Mouse (Mus musculus): ENCODE measurements around the gene S100a10. TPM values are rescaled to one million over a fixed set of nuclear protein-coding genes. Genes with fewer than 3 reads are reported as not detected.

The S100a10 gene
- polyA plus RNA-seq, 1 experiment from 2014 or later, result 198 TPM

DNA sequence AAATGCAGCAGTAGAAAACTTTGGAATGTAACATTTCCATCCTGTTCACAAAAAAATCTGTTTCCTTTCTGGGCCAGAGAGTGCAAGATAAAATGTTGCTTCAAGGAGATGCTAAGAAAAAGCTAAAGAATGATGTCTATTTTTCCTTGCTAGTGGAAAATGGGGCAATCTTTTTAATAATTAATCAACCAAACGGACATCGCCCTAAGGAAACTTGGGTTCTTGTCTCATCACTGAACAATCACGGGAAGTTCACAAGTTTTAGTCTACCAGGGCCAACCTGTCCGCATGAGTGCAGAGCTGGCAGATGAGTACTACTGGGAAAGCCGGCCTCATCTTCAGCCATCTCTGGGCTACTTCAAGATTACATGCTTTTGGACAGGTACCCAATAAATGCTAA lies 34.7 kb downstream of the S100a10 start:
- no peak overlapping the region for H3K27ac ChIP-seq (ENCODE audit: low read depth, low read length)
- no peak overlapping the region for H3K4me3 ChIP-seq (ENCODE audit: low read length)
- H3K4me2 ChIP-seq (ENCODE audit: low read length), result no peak overlapping the region
- no peaks in the 10 kb centered on the region for H3K27me3 ChIP-seq (replicated peaks; ENCODE audit: control insufficient read depth, insufficient read depth, low read length)
- no peak overlapping the region for H3K9ac ChIP-seq (ENCODE audit: low read depth, low read length)
- H3K36me3 ChIP-seq (ENCODE audit: control insufficient read depth, insufficient read depth, low read length), result no peaks in the 10 kb centered on the region
- no peaks in the 10 kb centered on the region for H3K9me3 ChIP-seq (ENCODE audit: control insufficient read depth, low read length)
- no peak for ATAC-seq
- 92% methylated on average over 5 of the region's 5 CpGs for WGBS
- no peaks in the 10 kb centered on the region for H3K4me1 ChIP-seq (ENCODE audit: control insufficient read depth, insufficient read depth, low read depth, low read length)

- no peak overlapping the region for H3K4me3 ChIP-seq (ENCODE audit: low read length)
- H3K36me3 ChIP-seq (ENCODE audit: control insufficient read depth, insufficient read depth, low read length), result no peaks in the 10 kb centered on the region
- no peak overlapping the region for H3K27ac ChIP-seq (ENCODE audit: low read depth, low read length)
- H3K4me2 ChIP-seq (ENCODE audit: low read length), result no peak overlapping the region
- no peaks in the 10 kb centered on the region for H3K9me3 ChIP-seq (ENCODE audit: control insufficient read depth, low read length)
- ATAC-seq, result no peak
- no peaks in the 10 kb centered on the region for H3K4me1 ChIP-seq (ENCODE audit: control insufficient read depth, insufficient read depth, low read depth, low read length)
- 81% methylated on average over 1 of the region's 1 CpGs for WGBS
- no peak overlapping the region for H3K9ac ChIP-seq (ENCODE audit: low read depth, low read length)
- H3K27me3 ChIP-seq (replicated peaks; ENCODE audit: control insufficient read depth, insufficient read depth, low read length), result no peaks in the 10 kb centered on the region
These were observed 35.4 kb downstream of the S100a10 start for GRCm38 (mm10) chr3:93590256-93590655.

- H3K9me3 ChIP-seq (ENCODE audit: control insufficient read depth, low read length), result no peaks in the 10 kb centered on the region
- WGBS, result 94% methylated on average over 2 of the region's 2 CpGs
- no peaks in the 10 kb centered on the region for H3K27me3 ChIP-seq (replicated peaks; ENCODE audit: control insufficient read depth, insufficient read depth, low read length)
- H3K9ac ChIP-seq (ENCODE audit: low read depth, low read length), result no peak overlapping the region
- H3K36me3 ChIP-seq (ENCODE audit: control insufficient read depth, insufficient read depth, low read length), result no peaks in the 10 kb centered on the region
- no peak overlapping the region for H3K4me3 ChIP-seq (ENCODE audit: low read length)
- no peak overlapping the region for H3K4me2 ChIP-seq (ENCODE audit: low read length)
- no peaks in the 10 kb centered on the region for H3K4me1 ChIP-seq (ENCODE audit: control insufficient read depth, insufficient read depth, low read depth, low read length)
- no peak overlapping the region for H3K27ac ChIP-seq (ENCODE audit: low read depth, low read length)
- no peak for ATAC-seq
These were observed 37.2 kb downstream of the S100a10 start for GRCm38 (mm10) chr3:93592100-93592499.

DNA sequence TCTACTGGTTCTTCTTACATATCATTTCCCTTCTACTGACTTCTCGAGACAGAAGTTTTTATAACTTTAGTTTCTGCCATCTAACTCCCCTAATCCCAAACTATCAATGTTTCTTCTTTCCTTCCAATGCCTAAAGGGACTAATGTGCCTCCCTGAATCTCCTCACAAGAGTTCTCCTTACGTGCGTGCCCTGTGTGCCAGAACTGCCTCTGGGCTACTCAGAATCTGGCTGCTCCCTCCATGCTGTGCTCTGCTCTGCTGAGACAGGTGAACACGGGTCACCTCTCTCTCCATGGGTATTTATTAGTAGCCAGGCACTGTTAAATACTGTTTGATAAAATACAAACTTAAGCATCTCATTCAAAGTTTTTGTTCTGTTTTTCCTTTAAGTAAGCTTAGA lies 38.1 kb downstream of the S100a10 start:
- ATAC-seq, result no peak
- H3K4me3 ChIP-seq (ENCODE audit: low read length), result no peak overlapping the region
- no peak overlapping the region for H3K4me2 ChIP-seq (ENCODE audit: low read length)
- WGBS, result 77% methylated on average over 4 of the region's 4 CpGs
- no peak overlapping the region for H3K27ac ChIP-seq (ENCODE audit: low read depth, low read length)
- no peaks in the 10 kb centered on the region for H3K36me3 ChIP-seq (ENCODE audit: control insufficient read depth, insufficient read depth, low read length)
- H3K9ac ChIP-seq (ENCODE audit: low read depth, low read length), result no peak overlapping the region
- H3K4me1 ChIP-seq (ENCODE audit: control insufficient read depth, insufficient read depth, low read depth, low read length), result no peaks in the 10 kb centered on the region
- no peaks in the 10 kb centered on the region for H3K9me3 ChIP-seq (ENCODE audit: control insufficient read depth, low read length)
- H3K27me3 ChIP-seq (replicated peaks; ENCODE audit: control insufficient read depth, insufficient read depth, low read length), result no peaks in the 10 kb centered on the region

GRCm38 (mm10) chr3:93593512-93593911 lies 38.6 kb downstream of the S100a10 start:
- ATAC-seq, result no peak
- Histone ChIP-seq H3K9me3 (ENCODE audit: control insufficient read depth, low read length) (no peaks in the 10 kb centered on the region), H3K4me2 (ENCODE audit: low read length) (no peak overlapping the region), H3K4me1 (ENCODE audit: control insufficient read depth, insufficient read depth, low read depth, low read length) (no peaks in the 10 kb centered on the region), H3K4me3 (ENCODE audit: low read length) (no peak overlapping the region), H3K27ac (ENCODE audit: low read depth, low read length) (no peak overlapping the region), H3K27me3 (replicated peaks; ENCODE audit: control insufficient read depth, insufficient read depth, low read length) (no peaks in the 10 kb centered on the region), H3K9ac (ENCODE audit: low read depth, low read length) (no peak overlapping the region), H3K36me3 (ENCODE audit: control insufficient read depth, insufficient read depth, low read length) (no peaks in the 10 kb centered on the region)
- 64% methylated on average over 1 of the region's 1 CpGs for WGBS

GRCm38 (mm10) chr3:93596632-93597031 lies 41.8 kb downstream of the S100a10 start:
- no peak overlapping the region for H3K4me3 ChIP-seq (ENCODE audit: low read length)
- WGBS, result 93% methylated on average over 1 of the region's 1 CpGs

DNA sequence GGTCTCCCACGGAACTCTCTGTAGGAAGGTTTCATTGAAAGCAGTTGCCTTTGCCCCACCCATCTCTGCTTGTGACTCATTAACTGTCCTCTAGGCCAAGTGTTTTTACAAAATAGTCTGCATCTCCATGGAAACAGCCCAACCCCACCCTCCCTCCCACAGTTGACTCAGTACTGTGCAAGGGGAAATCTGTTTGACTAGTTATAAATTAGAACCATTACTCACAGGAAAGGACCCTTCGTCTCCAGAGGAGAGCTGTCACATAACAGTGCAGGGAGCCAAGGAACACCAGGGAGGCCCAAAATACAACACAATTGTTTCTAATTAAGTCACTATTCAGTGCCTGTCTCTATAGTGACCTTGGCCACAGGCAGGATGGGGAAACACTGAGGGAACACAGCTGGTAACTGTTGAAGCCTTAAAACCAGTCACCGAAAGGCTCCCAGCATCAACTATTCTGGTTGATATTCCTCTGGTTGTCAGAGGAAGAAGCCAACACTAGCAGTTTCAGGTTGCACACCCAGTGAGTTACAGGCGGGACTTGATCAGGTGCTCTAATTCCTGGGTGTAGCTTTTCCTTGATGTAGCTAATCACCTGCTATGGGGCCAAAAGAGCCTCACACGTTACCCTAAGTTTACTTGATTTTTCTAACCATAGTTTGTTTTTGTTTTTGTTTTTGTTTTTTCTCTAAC lies 42.5 kb downstream of the S100a10 start:
- no peaks in the 10 kb centered on the region for H3K9me3 ChIP-seq (ENCODE audit: control insufficient read depth, low read length)
- 20% methylated on average over 5 of the region's 5 CpGs for WGBS
- ATAC-seq, result peak; percentile 93
- H3K4me2 ChIP-seq (ENCODE audit: low read length), result no peak overlapping the region
- H3K27ac ChIP-seq (ENCODE audit: low read depth, low read length), result no peak overlapping the region
- no peak overlapping the region for H3K4me3 ChIP-seq (ENCODE audit: low read length)
- no peaks in the 10 kb centered on the region for H3K27me3 ChIP-seq (replicated peaks; ENCODE audit: control insufficient read depth, insufficient read depth, low read length)
- no peak overlapping the region for H3K9ac ChIP-seq (ENCODE audit: low read depth, low read length)
- no peaks in the 10 kb centered on the region for H3K36me3 ChIP-seq (ENCODE audit: control insufficient read depth, insufficient read depth, low read length)
- H3K4me1 ChIP-seq (ENCODE audit: control insufficient read depth, insufficient read depth, low read depth, low read length), result no peaks in the 10 kb centered on the region

More at GRCm38 (mm10) chr3:93596632-93597031, 41.8 kb downstream of the S100a10 start:
- Histone ChIP-seq H3K27me3 (replicated peaks; ENCODE audit: control insufficient read depth, insufficient read depth, low read length) (no peaks in the 10 kb centered on the region), H3K4me1 (ENCODE audit: control insufficient read depth, insufficient read depth, low read depth, low read length) (no peaks in the 10 kb centered on the region), H3K27ac (ENCODE audit: low read depth, low read length) (no peak overlapping the region), H3K9ac (ENCODE audit: low read depth, low read length) (no peak overlapping the region), H3K9me3 (ENCODE audit: control insufficient read depth, low read length) (no peaks in the 10 kb centered on the region), H3K36me3 (ENCODE audit: control insufficient read depth, insufficient read depth, low read length) (no peaks in the 10 kb centered on the region), H3K4me2 (ENCODE audit: low read length) (no peak overlapping the region)
- ATAC-seq, result no peak

GRCm38 (mm10) chr3:93597970-93598369 lies 43.1 kb downstream of the S100a10 start:
- Histone ChIP-seq H3K9ac (ENCODE audit: low read depth, low read length) (no peak overlapping the region), H3K27ac (ENCODE audit: low read depth, low read length) (no peak overlapping the region), H3K4me3 (ENCODE audit: low read length) (no peak overlapping the region), H3K36me3 (ENCODE audit: control insufficient read depth, insufficient read depth, low read length) (no peaks in the 10 kb centered on the region), H3K4me2 (ENCODE audit: low read length) (no peak overlapping the region), H3K4me1 (ENCODE audit: control insufficient read depth, insufficient read depth, low read depth, low read length) (no peaks in the 10 kb centered on the region), H3K9me3 (ENCODE audit: control insufficient read depth, low read length) (no peaks in the 10 kb centered on the region), H3K27me3 (replicated peaks; ENCODE audit: control insufficient read depth, insufficient read depth, low read length) (no peaks in the 10 kb centered on the region)
- 83% methylated on average over 7 of the region's 7 CpGs for WGBS
- no peak for ATAC-seq

DNA sequence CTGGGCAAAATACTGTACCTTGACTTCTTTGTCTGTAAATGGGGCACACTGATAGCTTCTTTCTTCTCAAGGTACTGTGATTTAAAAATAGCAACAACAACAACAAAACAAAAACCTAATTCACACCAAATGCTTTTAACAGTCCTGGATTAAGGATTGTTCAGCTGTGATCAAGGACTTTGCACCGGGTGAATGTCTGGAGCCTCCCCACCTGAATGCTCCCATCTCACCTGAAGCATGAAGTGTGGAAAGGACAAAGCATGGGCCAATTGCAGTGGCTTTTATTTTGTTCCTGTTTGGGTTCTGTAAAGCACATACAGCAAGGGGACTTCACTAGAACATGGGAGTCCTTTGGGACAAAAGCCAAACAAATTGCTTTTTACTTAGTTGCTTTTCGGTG lies 45.3 kb downstream of the S100a10 start:
- H3K4me3 ChIP-seq (ENCODE audit: low read length), result no peak overlapping the region
- H3K27ac ChIP-seq (ENCODE audit: low read depth, low read length), result no peak overlapping the region
- no peak overlapping the region for H3K9ac ChIP-seq (ENCODE audit: low read depth, low read length)
- H3K27me3 ChIP-seq (replicated peaks; ENCODE audit: control insufficient read depth, insufficient read depth, low read length), result no peaks in the 10 kb centered on the region
- no peaks in the 10 kb centered on the region for H3K36me3 ChIP-seq (ENCODE audit: control insufficient read depth, insufficient read depth, low read length)
- no peaks in the 10 kb centered on the region for H3K4me1 ChIP-seq (ENCODE audit: control insufficient read depth, insufficient read depth, low read depth, low read length)
- 83% methylated on average over 2 of the region's 2 CpGs for WGBS
- no peak overlapping the region for H3K4me2 ChIP-seq (ENCODE audit: low read length)
- no peak for ATAC-seq
- no peaks in the 10 kb centered on the region for H3K9me3 ChIP-seq (ENCODE audit: control insufficient read depth, low read length)

Measured in hindbrain, embryonic 16.5 days (tissue).